Mouse (Mus musculus) G1E (cell line): ENCODE data around the gene Il1f9.
"Not testable (repeated sequence)": the region's sequence is repeated elsewhere in the genome, so short reads cannot be mapped to it uniquely, and the experiment has no call there.

Source experiments
- CTCF ChIP-seq: IDR thresholded peaks from 2 replicates; pipeline ENCODE4 v1.5.1; 2012; ENCODE audit warnings: low read depth, low read length, inconsistent platforms, mixed read lengths
- TAL1 ChIP-seq: conservative IDR thresholded peaks from 2 replicates; pipeline ENCODE4 v1.6.1; 2012; ENCODE audit warnings: low read depth, low read length, inconsistent platforms, mixed read lengths

- not testable (repeated sequence) for TF ChIP-seq CTCF, TAL1
Measured at GRCm38 (mm10) chr2:24182423-24183147, 3.7 kb upstream of the Il1f9 start.
